Mouse (Mus musculus) thymus, adult 2 months (tissue): ENCODE results near the gene Mtss1l. TPM values are rescaled to one million over a fixed set of nuclear protein-coding genes. Genes with fewer than 3 reads are reported as not detected.

Experiments used
- DNase-seq: peaks from one replicate; pipeline ENCODE4 v3.0.0; 2021
- H3K27ac ChIP-seq: fragments of 200-500 bp; 2 replicates; pipeline ENCODE4 v1.5.1; 2012; ENCODE audit warnings: low read length, control low read depth; ENCODE audit not compliant: control insufficient read depth, insufficient read depth
- H3K27me3 ChIP-seq: fragments of 200-500 bp; 2 replicates; pipeline ENCODE4 v1.6.1; 2012; ENCODE audit warnings: mild to moderate bottlenecking, low read length, moderate library complexity, mixed read lengths; ENCODE audit not compliant: control insufficient read depth, insufficient read depth
- H3K36me3 ChIP-seq: fragments of 200-500 bp; 2 replicates; pipeline ENCODE4 v1.6.1; 2012; ENCODE audit warnings: mild to moderate bottlenecking, low read length, moderate library complexity; ENCODE audit not compliant: control insufficient read depth, insufficient read depth
- H3K4me1 ChIP-seq: fragments of 200-500 bp; replicated peaks from 2 replicates; pipeline ENCODE4 v1.6.1; 2012; ENCODE audit warnings: low read length; ENCODE audit not compliant: control insufficient read depth, insufficient read depth
- H3K4me3 ChIP-seq: fragments of 200-500 bp; 2 replicates; pipeline ENCODE4 v1.5.1; 2012; ENCODE audit warnings: mild to moderate bottlenecking, low read length, control low read depth, moderate library complexity; ENCODE audit not compliant: control insufficient read depth, insufficient read depth
- CTCF ChIP-seq: fragments of 200-500 bp; IDR thresholded peaks from 2 replicates; pipeline ENCODE4 v1.5.1; 2012; ENCODE audit warnings: mild to moderate bottlenecking, control low read depth, low read length, moderate library complexity, borderline replicate concordance; ENCODE audit not compliant: control insufficient read depth, poor library complexity, insufficient read depth; ENCODE audit errors: extremely low read depth
- POLR2A ChIP-seq: fragments of 200-500 bp; IDR thresholded peaks from 2 replicates; pipeline ENCODE4 v1.6.1; 2012; ENCODE audit warnings: mild to moderate bottlenecking, low read length, control low read depth, moderate library complexity; ENCODE audit not compliant: control insufficient read depth, poor library complexity, insufficient read depth; ENCODE audit errors: extremely low read depth
- WGBS: fragments of 180-500 bp; shearing (Covaris S2); methylation state at CpG from one replicate; pipeline ENCODE4 v1.1.7; 2018; 5-methylcytosine and 5-hydroxymethylcytosine counted together
- polyA plus RNA-seq: library from polyadenylated mRNA; depleted of rRNA; stranded (reverse); fragments of >200 nt; gene quantifications from 2 replicates; pipeline ENCODE4 v1.2.3, GENCODE M21; 2012

Gene Mtss1l
- polyA plus RNA-seq, 1 experiment = 43.6 TPM

- DNase-seq = no peak
- WGBS = 91% methylated on average over 14 of the region's 14 CpGs
- Histone ChIP-seq H3K27ac (no peak overlapping the region), H3K27me3 (no peaks in the 10 kb centered on the region), H3K36me3 (no peaks in the 10 kb centered on the region), H3K4me3 (no peak overlapping the region), H3K4me1 (no peaks in the 10 kb centered on the region; the same call in 1 of the 2 replicates)
- TF ChIP-seq POLR2A (no peak), CTCF (no peak)
These were observed 15.6 kb upstream of the Mtss1l start for GRCm38 (mm10) chr8:110705391-110706287.

DNA sequence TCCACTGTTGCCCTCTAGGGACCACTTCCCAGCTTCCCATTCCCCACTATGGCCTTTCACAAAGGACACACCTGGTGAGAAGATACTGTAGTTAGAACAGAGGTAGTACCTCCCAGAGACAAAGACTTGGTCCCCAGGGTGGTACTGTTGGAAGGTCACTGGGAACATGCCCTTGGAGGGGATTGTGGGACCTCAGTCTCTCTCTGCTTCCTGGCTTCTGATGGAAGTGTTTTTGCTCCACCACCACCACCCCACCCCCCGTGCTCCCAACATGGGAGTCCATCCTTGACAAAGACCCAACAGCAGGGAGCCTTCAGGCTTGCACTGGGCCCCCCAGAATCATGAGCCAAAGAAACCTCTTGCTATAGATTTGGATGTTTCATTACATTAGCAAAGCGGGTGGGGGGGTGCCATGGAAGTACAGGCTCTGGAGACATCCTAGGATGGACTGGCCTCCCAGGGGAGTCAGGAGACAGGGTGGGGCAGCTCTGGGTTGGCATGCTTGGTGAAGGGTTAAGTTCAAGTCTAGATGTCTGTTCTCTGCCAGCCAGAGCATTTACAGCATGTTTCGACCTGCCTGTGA is 14.9 kb upstream of the Mtss1l start:
- WGBS = 99% methylated on average over 3 of the region's 3 CpGs
- no peaks in the 10 kb centered on the region for H3K36me3 ChIP-seq
- no peaks in the 10 kb centered on the region for H3K27me3 ChIP-seq
- H3K27ac ChIP-seq = no peak overlapping the region
- no peak overlapping the region for H3K4me3 ChIP-seq
- no peak for TF ChIP-seq CTCF
- no peak for TF ChIP-seq POLR2A
- H3K4me1 ChIP-seq = no peaks in the 10 kb centered on the region; the same call in 1 of the 2 replicates
- no peak for DNase-seq

GRCm38 (mm10) chr8:110708429-110708828 is 12.8 kb upstream of the Mtss1l start:
- 95% methylated on average over 11 of the region's 11 CpGs for WGBS
- no peak overlapping the region for H3K4me3 ChIP-seq
- 0 out of 2 replicates have a peak, but pooled peaks cover 8% of the 10 kb centered on the region for H3K36me3 ChIP-seq
- TF ChIP-seq CTCF (no peak), POLR2A (no peak)
- H3K27me3 ChIP-seq = no peaks in the 10 kb centered on the region
- DNase-seq = no peak
- H3K27ac ChIP-seq = no peak overlapping the region
- no peaks in the 10 kb centered on the region for H3K4me1 ChIP-seq

- Histone ChIP-seq H3K27me3 (no peaks in the 10 kb centered on the region), H3K4me3 (no peak overlapping the region), H3K36me3 (0 out of 2 replicates have a peak, but pooled peaks cover 8% of the 10 kb centered on the region), H3K27ac (no peak overlapping the region), H3K4me1 (no peaks in the 10 kb centered on the region)
- WGBS = 97% methylated on average over 3 of the region's 3 CpGs
- TF ChIP-seq POLR2A = no peak
- no peak for TF ChIP-seq CTCF
- DNase-seq = no peak
These were observed 10.7 kb upstream of the Mtss1l start for GRCm38 (mm10) chr8:110710593-110710992.

DNA sequence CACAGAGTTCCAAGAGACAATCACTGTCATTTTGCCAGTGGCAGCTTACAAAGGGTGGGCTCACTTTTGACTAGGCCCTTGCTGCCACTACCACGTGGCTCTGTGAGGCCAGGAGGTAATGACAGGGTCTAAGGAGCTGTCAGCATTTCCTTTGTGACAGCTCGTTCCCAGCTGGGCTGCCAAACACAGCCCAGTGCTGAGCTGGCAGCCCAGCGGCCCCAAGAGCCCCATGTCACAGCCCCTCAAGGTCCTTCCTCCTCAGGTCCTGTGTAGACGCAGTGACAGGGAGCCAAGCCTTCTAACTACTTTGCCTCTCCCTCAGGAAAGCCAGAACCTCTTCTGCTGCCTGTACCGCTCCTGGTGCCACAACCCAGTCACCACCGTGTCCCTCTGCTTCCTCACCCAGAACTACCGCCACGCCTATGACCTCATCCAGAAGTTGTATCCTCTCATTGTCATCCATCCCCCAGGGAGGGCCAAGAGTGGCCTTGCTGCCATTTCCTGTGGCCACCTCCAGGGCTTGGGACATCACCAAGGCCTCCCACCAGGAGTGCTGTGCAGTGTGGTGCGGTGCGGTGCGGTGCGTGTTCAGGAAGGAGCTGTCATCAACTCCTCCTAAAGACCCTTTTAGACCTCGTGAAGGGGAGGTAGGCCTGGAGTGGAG is 9.9 kb upstream of the Mtss1l start:
- TF ChIP-seq POLR2A = no peak
- no peak for TF ChIP-seq CTCF
- H3K4me1 ChIP-seq = no peaks in the 10 kb centered on the region

GRCm38 (mm10) chr8:110713073-110713472 is 8.2 kb upstream of the Mtss1l start:
- Histone ChIP-seq H3K4me1 (no peaks in the 10 kb centered on the region), H3K27ac (no peak overlapping the region), H3K27me3 (no peaks in the 10 kb centered on the region), H3K36me3 (0 out of 2 replicates have a peak, but pooled peaks cover 8% of the 10 kb centered on the region), H3K4me3 (no peak overlapping the region)
- DNase-seq = no peak
- 98% methylated on average over 7 of the region's 7 CpGs for WGBS
- TF ChIP-seq POLR2A = no peak

More for the DNA sequence above, 9.9 kb upstream of the Mtss1l start:
- 0 out of 2 replicates have a peak, but pooled peaks cover 8% of the 10 kb centered on the region for H3K36me3 ChIP-seq
- no peak overlapping the region for H3K27ac ChIP-seq
- 93% methylated on average over 13 of the region's 13 CpGs for WGBS
- H3K27me3 ChIP-seq = no peaks in the 10 kb centered on the region
- no peak overlapping the region for H3K4me3 ChIP-seq
- no peak for DNase-seq
